Mouse (Mus musculus): ENCODE results near the gene Evx2. TPM values are rescaled to one million over a fixed set of nuclear protein-coding genes. Genes with fewer than 3 reads are reported as not detected.

Gene Evx2
- polyA plus RNA-seq, 1 experiment from 2014 or later = not detected

- Histone ChIP-seq H3K27ac (ENCODE audit: low read depth) (no peak within 1 kb of the TSS), H3K4me1 (ENCODE audit: insufficient read depth) (peaks cover 6% of the 10 kb centered on the region; the same call in 1 of the 2 replicates), H3K9ac (replicated peaks) (no peak within 1 kb of the TSS), H3K9me3 (ENCODE audit: low read length) (no peaks in the 10 kb centered on the region), H3K36me3 (replicated peaks; ENCODE audit: insufficient read depth, low read length) (no peaks in the 10 kb centered on the region), H3K4me2 (ENCODE audit: low read depth, low read length) (peak within 1 kb of the TSS; percentile 62), H3K27me3 (ENCODE audit: insufficient read depth, low read length) (peaks cover 94% of the 10 kb centered on the region), H3K4me3 (ENCODE audit: low read depth, low read length) (peak within 1 kb of the TSS; percentile 37)
- ATAC-seq = no peak
- DNase-seq = no peak
- WGBS (ENCODE audit: insufficient replicate concordance) = 2% methylated on average over 37 of the region's 52 CpGs
- no peak for TF ChIP-seq CTCF (IDR thresholded peaks at IDR 0.05; ENCODE audit: low read depth)
- no peak for TF ChIP-seq EP300 (IDR thresholded peaks at IDR 0.05; ENCODE audit: low read depth)
Observed at GRCm38 (mm10) chr2:74704393-74704998, 45.1 kb upstream of the Evx2 start, which contains the start of gene Hoxd8. Hoxd8 (plus strand) TSS chr2:74704615.

GRCm38 (mm10) chr2:74703720-74704392 is 44.5 kb upstream of the Evx2 start:
- Histone ChIP-seq H3K9ac (replicated peaks) (no peak overlapping the region), H3K4me2 (ENCODE audit: low read depth, low read length) (no peak overlapping the region), H3K27me3 (ENCODE audit: insufficient read depth, low read length) (peaks cover 94% of the 10 kb centered on the region), H3K36me3 (replicated peaks; ENCODE audit: insufficient read depth, low read length) (no peaks in the 10 kb centered on the region), H3K9me3 (ENCODE audit: low read length) (no peaks in the 10 kb centered on the region), H3K27ac (ENCODE audit: low read depth) (no peak overlapping the region), H3K4me1 (ENCODE audit: insufficient read depth) (peaks cover 6% of the 10 kb centered on the region; the same call in 1 of the 2 replicates), H3K4me3 (ENCODE audit: low read depth, low read length) (no peak overlapping the region)
- DNase-seq = no peak
- TF ChIP-seq EP300 (IDR thresholded peaks at IDR 0.05; ENCODE audit: low read depth) (no peak), CTCF (IDR thresholded peaks at IDR 0.05; ENCODE audit: low read depth) (no peak)
- WGBS (ENCODE audit: insufficient replicate concordance) = 6% methylated on average over 26 of the region's 26 CpGs
- no peak for ATAC-seq

- peaks cover 9% of the 10 kb centered on the region; the same call in 1 of the 2 replicates for H3K4me1 ChIP-seq (ENCODE audit: insufficient read depth)
- no peaks in the 10 kb centered on the region for H3K9me3 ChIP-seq (ENCODE audit: low read length)
- no peak overlapping the region for H3K4me3 ChIP-seq (ENCODE audit: low read depth, low read length)
- H3K4me2 ChIP-seq (ENCODE audit: low read depth, low read length) = no peak overlapping the region
- H3K27ac ChIP-seq (ENCODE audit: low read depth) = no peak overlapping the region
- H3K27me3 ChIP-seq (ENCODE audit: insufficient read depth, low read length) = peaks cover 94% of the 10 kb centered on the region
- H3K9ac ChIP-seq (replicated peaks) = no peak overlapping the region
- no peak for DNase-seq
- ATAC-seq = no peak
- 19% methylated on average over 10 of the region's 10 CpGs for WGBS (ENCODE audit: insufficient replicate concordance)
- no peaks in the 10 kb centered on the region for H3K36me3 ChIP-seq (replicated peaks; ENCODE audit: insufficient read depth, low read length)
- TF ChIP-seq EP300 (IDR thresholded peaks at IDR 0.05; ENCODE audit: low read depth) (no peak), CTCF (IDR thresholded peaks at IDR 0.05; ENCODE audit: low read depth) (no peak)
Observed at GRCm38 (mm10) chr2:74703317-74703716, 44.0 kb upstream of the Evx2 start.

GRCm38 (mm10) chr2:74702820-74703219 is 43.5 kb upstream of the Evx2 start:
- no peak overlapping the region for H3K4me3 ChIP-seq (ENCODE audit: low read depth, low read length)
- ATAC-seq = no peak
- no peak overlapping the region for H3K27ac ChIP-seq (ENCODE audit: low read depth)
- no peak overlapping the region for H3K4me2 ChIP-seq (ENCODE audit: low read depth, low read length)
- H3K4me1 ChIP-seq (ENCODE audit: insufficient read depth) = peaks cover 14% of the 10 kb centered on the region
- WGBS (ENCODE audit: insufficient replicate concordance) = 24% methylated on average over 6 of the region's 6 CpGs
- H3K9ac ChIP-seq (replicated peaks) = no peak overlapping the region
- no peak for DNase-seq
- TF ChIP-seq CTCF (IDR thresholded peaks at IDR 0.05; ENCODE audit: low read depth) (no peak), EP300 (IDR thresholded peaks at IDR 0.05; ENCODE audit: low read depth) (no peak)
- H3K9me3 ChIP-seq (ENCODE audit: low read length) = no peaks in the 10 kb centered on the region
- H3K27me3 ChIP-seq (ENCODE audit: insufficient read depth, low read length) = peaks cover 94% of the 10 kb centered on the region
- H3K36me3 ChIP-seq (replicated peaks; ENCODE audit: insufficient read depth, low read length) = no peaks in the 10 kb centered on the region

- H3K4me1 ChIP-seq (ENCODE audit: insufficient read depth) = peaks cover 17% of the 10 kb centered on the region
- DNase-seq = peak; percentile 75
- WGBS (ENCODE audit: insufficient replicate concordance) = 14% methylated on average over 17 of the region's 17 CpGs
- no peak for ATAC-seq
- H3K36me3 ChIP-seq (replicated peaks; ENCODE audit: insufficient read depth, low read length) = no peaks in the 10 kb centered on the region
- no peak overlapping the region for H3K27ac ChIP-seq (ENCODE audit: low read depth)
- peaks cover 94% of the 10 kb centered on the region for H3K27me3 ChIP-seq (ENCODE audit: insufficient read depth, low read length)
- TF ChIP-seq CTCF (IDR thresholded peaks at IDR 0.05; ENCODE audit: low read depth) (peak; percentile 87), EP300 (IDR thresholded peaks at IDR 0.05; ENCODE audit: low read depth) (no peak)
- H3K9ac ChIP-seq (replicated peaks) = no peak overlapping the region
- no peak overlapping the region for H3K4me3 ChIP-seq (ENCODE audit: low read depth, low read length)
- H3K9me3 ChIP-seq (ENCODE audit: low read length) = no peaks in the 10 kb centered on the region
- H3K4me2 ChIP-seq (ENCODE audit: low read depth, low read length) = no peak overlapping the region
Observed at GRCm38 (mm10) chr2:74701949-74702819, 42.8 kb upstream of the Evx2 start.

All from liver, postnatal 0 days (tissue).